Mouse (Mus musculus) hindbrain, embryonic 11.5 days (tissue): ENCODE results near the gene Clcn2. TPM values are rescaled to one million over a fixed set of nuclear protein-coding genes. Genes with fewer than 3 reads are reported as not detected.
A peak's percentile ranks its signal among the peaks of the same experiment; 100 is the strongest.

Source experiments
- ATAC-seq: fragments of 200-750 bp; cut with Nextera tagmentation; 2 replicates; pipeline ENCODE4 v1.8.0; 2017; ENCODE audit warnings: mild to moderate bottlenecking, moderate TSS enrichment, moderate library complexity; ENCODE audit not compliant: low FRiP score
- DNase-seq: peaks from one replicate; pipeline ENCODE4 v3.0.0-alpha.2; 2015; ENCODE audit warnings: low spot score
- H3K27ac ChIP-seq: fragments of 300-500 bp; sonication (generic); 2 replicates; pipeline ENCODE4 v1.5.1; 2014; ENCODE audit warnings: mild to moderate bottlenecking, low read depth, low read length
- H3K27me3 ChIP-seq: fragments of 300-500 bp; sonication (generic); 2 replicates; pipeline ENCODE4 v1.6.1; 2014; ENCODE audit warnings: mild to moderate bottlenecking, low read length, moderate library complexity, mixed read lengths; ENCODE audit not compliant: control insufficient read depth, insufficient read depth
- H3K36me3 ChIP-seq: fragments of 300-500 bp; sonication (generic); 2 replicates; pipeline ENCODE4 v1.6.1; 2014; ENCODE audit warnings: mild to moderate bottlenecking, low read length, moderate library complexity, mixed read lengths; ENCODE audit not compliant: control insufficient read depth, insufficient read depth
- H3K4me1 ChIP-seq: fragments of 300-500 bp; sonication (generic); replicated peaks from 2 replicates; pipeline ENCODE4 v1.6.1; 2014; ENCODE audit warnings: low read length, mixed read lengths; ENCODE audit not compliant: control insufficient read depth, insufficient read depth
- H3K4me2 ChIP-seq: fragments of 300-500 bp; sonication (generic); replicated peaks from 2 replicates; pipeline ENCODE4 v1.6.1; 2014; ENCODE audit warnings: mild to moderate bottlenecking, low read depth, low read length
- H3K4me3 ChIP-seq: fragments of 300-500 bp; sonication (generic); 2 replicates; pipeline ENCODE4 v1.5.1; 2014; ENCODE audit warnings: low read depth, low read length
- H3K9ac ChIP-seq: fragments of 300-500 bp; sonication (generic); 2 replicates; pipeline ENCODE4 v1.6.1; 2014; ENCODE audit warnings: low read depth, low read length
- H3K9me3 ChIP-seq: fragments of 300-500 bp; sonication (generic); 2 replicates; pipeline ENCODE4 v1.6.1; 2016; ENCODE audit warnings: low read length; ENCODE audit not compliant: control insufficient read depth
- WGBS: fragments of 180-500 bp; shearing (Covaris S2); extraction: QIAGEN DNeasy Blood & Tissue Kit; methylation state at CpG from one replicate; pipeline ENCODE4 v1.1.7; 2014; 5-methylcytosine and 5-hydroxymethylcytosine counted together
- polyA plus RNA-seq: library from polyadenylated mRNA; unstranded; fragments of >200 nt; fragmentation: Nextera tagmentation; extraction: Ambion mirVana; gene quantifications from 2 replicates; pipeline ENCODE4 v1.2.1, GENCODE M21; 2014

Gene Clcn2
- 20.7 and 22.0 TPM in 2 replicates for polyA plus RNA-seq

DNA sequence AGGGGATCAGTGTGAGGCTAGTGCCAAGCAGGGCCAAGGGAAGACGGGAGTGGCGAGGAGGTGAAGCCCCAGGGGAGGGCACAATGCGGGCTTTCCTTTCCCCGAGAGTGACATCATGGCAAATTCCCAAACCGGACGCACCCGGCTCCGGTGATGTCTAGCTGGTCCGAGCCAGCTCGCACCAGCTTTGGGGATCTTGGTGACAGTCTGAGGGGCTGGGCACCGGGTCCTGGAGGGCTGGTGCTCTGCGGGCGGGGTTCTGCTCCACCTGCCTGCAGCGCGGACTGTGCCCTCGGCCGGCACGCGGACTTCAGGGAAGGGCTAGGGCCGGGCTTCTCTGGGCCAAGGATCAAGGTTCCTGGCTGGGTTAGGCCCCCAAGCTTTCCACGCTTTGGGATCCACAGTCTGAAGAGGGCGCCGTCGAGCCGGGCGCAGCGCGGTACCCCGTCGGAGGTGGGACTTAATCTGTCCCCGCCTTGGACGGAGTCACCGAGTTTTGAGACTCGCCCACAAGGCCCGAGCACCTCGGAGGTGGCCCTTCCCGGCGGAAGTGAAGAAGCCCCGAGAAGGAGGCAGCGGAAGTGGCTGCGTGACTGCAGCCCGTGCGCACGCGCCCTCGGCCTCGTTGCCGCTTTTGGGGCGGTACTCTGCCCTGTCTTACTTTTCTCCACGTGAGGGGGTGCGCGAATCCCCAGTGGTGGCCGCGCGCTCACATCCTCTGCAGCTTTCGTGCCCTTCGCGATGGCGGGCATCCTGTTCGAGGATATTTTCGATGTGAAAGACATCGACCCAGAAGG, at the start of gene Clcn2, which contains the start of gene Polr2h:
Gene Clcn2, minus strand, starts transcription at position 566 of the 797 bp plus-strand sequence.
Gene Polr2h, plus strand, starts transcription at position 485 of the 797 bp plus-strand sequence.
- H3K27ac ChIP-seq, result peak within 1 kb of the TSS; percentile 84
- peak within 1 kb of the TSS; percentile 91 for H3K4me2 ChIP-seq
- DNase-seq, result peak; percentile 93
- H3K27me3 ChIP-seq, result no peaks in the 10 kb centered on the region
- H3K4me3 ChIP-seq, result peak within 1 kb of the TSS; percentile 62
- H3K4me1 ChIP-seq, result peaks cover 11% of the 10 kb centered on the region; the same call in 1 of the 2 replicates
- no peaks in the 10 kb centered on the region for H3K9me3 ChIP-seq
- peak; percentile 68 for ATAC-seq
- peak within 1 kb of the TSS; percentile 81 for H3K9ac ChIP-seq
- WGBS, result under 1% methylated on average over 59 of the region's 62 CpGs
- no peaks in the 10 kb centered on the region; the same call in 1 of the 2 replicates for H3K36me3 ChIP-seq

DNA sequence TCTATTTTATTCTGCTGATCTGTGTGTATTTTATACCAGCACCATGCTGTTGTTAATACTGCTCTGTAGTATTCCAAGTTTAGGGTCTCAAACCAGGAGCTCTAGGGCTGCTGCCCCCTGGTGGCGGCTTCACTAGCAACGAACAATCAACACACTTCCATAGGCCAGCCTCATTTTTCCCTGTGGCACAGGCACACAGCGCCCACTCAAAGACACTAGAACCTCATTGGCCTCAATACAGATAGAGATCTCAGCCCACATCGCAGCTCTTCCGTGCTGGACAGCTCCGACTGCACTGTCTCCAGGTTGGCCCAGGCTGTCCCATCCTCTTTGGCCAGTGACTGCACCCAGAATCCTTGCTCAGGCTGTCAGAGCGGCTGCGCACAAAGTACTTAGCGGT, 47.7 kb upstream of the Clcn2 start:
- Histone ChIP-seq H3K9ac (no peak overlapping the region), H3K4me2 (no peak overlapping the region), H3K4me3 (no peak overlapping the region), H3K36me3 (no peaks in the 10 kb centered on the region), H3K4me1 (no peaks in the 10 kb centered on the region), H3K9me3 (no peaks in the 10 kb centered on the region), H3K27me3 (no peaks in the 10 kb centered on the region), H3K27ac (no peak overlapping the region)
- ATAC-seq (0 out of 2 replicates have a peak, but pooled peaks have one; percentile 47), DNase-seq (peak; percentile 78)
- 44% methylated on average over 9 of the region's 9 CpGs for WGBS

DNA sequence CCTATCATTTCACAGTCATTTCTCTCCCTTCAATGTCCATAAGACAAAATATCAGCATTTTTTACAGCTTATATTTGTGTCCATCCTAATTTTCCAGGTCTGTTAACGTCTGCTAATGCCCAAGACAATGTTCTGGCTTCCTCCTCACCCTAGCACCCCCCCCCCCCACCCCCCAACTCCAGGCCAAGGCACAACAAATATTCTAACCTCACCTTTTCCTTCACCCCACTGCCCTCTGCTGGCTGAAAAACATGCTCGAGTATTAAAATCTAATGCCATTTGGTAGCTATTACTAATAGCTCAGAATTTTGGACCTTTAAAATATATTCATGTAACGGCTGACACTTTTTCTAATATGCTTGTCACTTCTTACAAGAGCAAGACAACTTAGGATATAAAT, 44.1 kb upstream of the Clcn2 start:
- H3K4me1 ChIP-seq, result no peaks in the 10 kb centered on the region
- no peak overlapping the region for H3K4me2 ChIP-seq
- H3K36me3 ChIP-seq, result no peaks in the 10 kb centered on the region
- no peak overlapping the region for H3K9ac ChIP-seq
- ATAC-seq (no peak), DNase-seq (peak; percentile 60)
- H3K27ac ChIP-seq, result no peak overlapping the region
- H3K4me3 ChIP-seq, result no peak overlapping the region
- H3K9me3 ChIP-seq, result no peaks in the 10 kb centered on the region
- WGBS, result 16% methylated on average over 3 of the region's 3 CpGs
- H3K27me3 ChIP-seq, result no peaks in the 10 kb centered on the region

DNA sequence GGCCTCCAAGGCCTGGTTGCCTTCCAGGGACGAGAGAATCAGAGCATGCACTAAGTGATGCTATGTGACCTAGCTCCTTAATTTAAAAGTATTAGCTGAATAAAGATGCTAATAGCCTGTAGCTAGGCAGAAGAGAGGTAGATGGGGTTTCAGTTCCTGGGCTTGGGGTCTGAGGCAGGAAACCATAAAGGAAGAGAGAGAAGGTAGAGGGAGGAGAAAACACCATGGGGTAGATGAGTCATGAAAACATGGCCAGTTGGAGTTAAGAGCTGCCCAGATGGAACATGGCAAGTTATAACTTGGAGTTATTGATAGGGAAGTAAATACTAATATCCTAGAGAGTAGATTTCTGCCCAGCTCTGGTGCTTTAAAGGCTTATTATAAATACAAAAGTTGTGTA, 39.8 kb upstream of the Clcn2 start:
- no peaks in the 10 kb centered on the region for H3K4me1 ChIP-seq
- no peak overlapping the region for H3K9ac ChIP-seq
- ATAC-seq (no peak), DNase-seq (no peak)
- H3K4me3 ChIP-seq, result no peak overlapping the region
- no peaks in the 10 kb centered on the region for H3K9me3 ChIP-seq
- no peak overlapping the region for H3K27ac ChIP-seq
- no peaks in the 10 kb centered on the region for H3K27me3 ChIP-seq
- H3K36me3 ChIP-seq, result no peaks in the 10 kb centered on the region
- H3K4me2 ChIP-seq, result no peak overlapping the region
- 76% methylated on average over 1 of the region's 1 CpGs for WGBS

DNA sequence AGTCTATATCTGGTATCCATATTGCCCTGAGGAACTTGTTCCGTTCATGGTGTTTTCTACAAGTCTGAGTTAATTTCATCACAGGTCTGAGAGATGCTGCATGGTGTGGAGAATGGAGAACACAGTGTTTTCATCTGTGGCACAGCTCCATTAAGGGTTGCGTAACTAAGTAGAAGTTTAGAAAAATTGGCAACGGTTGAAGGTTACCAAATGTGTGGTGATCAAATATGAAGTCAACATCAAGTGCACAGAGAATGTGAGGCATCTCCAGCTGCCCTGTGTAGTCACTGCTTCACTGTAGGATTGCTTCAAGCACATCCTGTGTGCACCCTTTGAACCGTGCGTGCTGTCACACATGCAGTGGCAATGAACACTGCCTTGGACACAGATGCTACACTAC, 38.5 kb upstream of the Clcn2 start:
- Histone ChIP-seq H3K9ac (no peak overlapping the region), H3K9me3 (no peaks in the 10 kb centered on the region), H3K27ac (no peak overlapping the region), H3K36me3 (no peaks in the 10 kb centered on the region), H3K27me3 (no peaks in the 10 kb centered on the region), H3K4me3 (no peak overlapping the region), H3K4me2 (no peak overlapping the region), H3K4me1 (no peaks in the 10 kb centered on the region)
- no peak for DNase-seq
- no peak for ATAC-seq
- 91% methylated on average over 5 of the region's 5 CpGs for WGBS

DNA sequence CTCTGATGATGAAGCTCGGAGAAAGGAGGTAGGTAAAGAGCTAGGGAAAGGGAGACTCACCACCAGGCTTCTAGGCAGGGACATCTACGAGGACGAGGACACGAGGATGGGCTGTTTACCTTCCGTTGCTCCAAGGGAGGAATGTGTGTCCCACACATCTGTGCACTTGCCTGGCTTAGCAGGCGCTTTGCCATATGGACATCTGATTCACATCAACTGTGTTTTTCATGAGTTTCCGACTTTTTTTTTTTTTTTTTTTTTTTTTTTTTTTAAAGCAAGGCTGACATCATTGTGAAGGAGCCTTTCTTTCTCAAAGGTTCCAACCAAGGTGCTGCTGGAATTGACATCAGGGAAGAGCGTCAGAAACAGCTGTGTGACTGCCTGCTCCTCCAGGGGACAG, 33.0 kb upstream of the Clcn2 start:
- H3K4me2 ChIP-seq, result no peak overlapping the region
- no peaks in the 10 kb centered on the region for H3K4me1 ChIP-seq
- no peak overlapping the region for H3K4me3 ChIP-seq
- 67% methylated on average over 8 of the region's 8 CpGs for WGBS
- H3K9ac ChIP-seq, result no peak overlapping the region
- no peaks in the 10 kb centered on the region for H3K27me3 ChIP-seq
- no peak overlapping the region for H3K27ac ChIP-seq
- no peak for ATAC-seq
- no peak for DNase-seq
- no peaks in the 10 kb centered on the region for H3K36me3 ChIP-seq
- no peaks in the 10 kb centered on the region for H3K9me3 ChIP-seq

DNA sequence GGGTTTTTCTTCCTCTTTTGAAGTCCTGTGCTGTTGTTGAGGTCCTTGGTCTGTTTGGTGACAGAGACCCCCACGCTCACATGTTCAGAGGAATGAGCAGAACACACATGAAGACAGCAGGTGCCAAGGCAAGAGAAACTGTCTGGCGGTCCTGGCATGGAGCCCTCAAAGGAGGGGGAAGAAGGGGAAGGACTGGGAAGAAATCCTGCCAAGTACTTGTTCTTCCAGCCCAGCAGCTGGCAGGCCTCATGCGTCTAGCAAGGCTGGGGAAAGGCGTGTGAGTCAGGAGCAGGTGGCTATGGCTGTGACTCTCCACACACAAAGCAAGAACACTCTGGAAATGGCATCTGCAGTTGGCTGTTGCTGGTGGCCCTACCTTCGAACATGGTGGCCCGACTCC, 29.1 kb upstream of the Clcn2 start:
- no peak overlapping the region for H3K9ac ChIP-seq
- 80% methylated on average over 6 of the region's 6 CpGs for WGBS
- H3K36me3 ChIP-seq, result no peaks in the 10 kb centered on the region
- DNase-seq (no peak), ATAC-seq (no peak)
- no peak overlapping the region for H3K27ac ChIP-seq
- no peaks in the 10 kb centered on the region for H3K4me1 ChIP-seq
- H3K4me2 ChIP-seq, result no peak overlapping the region
- H3K9me3 ChIP-seq, result no peaks in the 10 kb centered on the region
- no peaks in the 10 kb centered on the region for H3K27me3 ChIP-seq
- H3K4me3 ChIP-seq, result no peak overlapping the region

DNA sequence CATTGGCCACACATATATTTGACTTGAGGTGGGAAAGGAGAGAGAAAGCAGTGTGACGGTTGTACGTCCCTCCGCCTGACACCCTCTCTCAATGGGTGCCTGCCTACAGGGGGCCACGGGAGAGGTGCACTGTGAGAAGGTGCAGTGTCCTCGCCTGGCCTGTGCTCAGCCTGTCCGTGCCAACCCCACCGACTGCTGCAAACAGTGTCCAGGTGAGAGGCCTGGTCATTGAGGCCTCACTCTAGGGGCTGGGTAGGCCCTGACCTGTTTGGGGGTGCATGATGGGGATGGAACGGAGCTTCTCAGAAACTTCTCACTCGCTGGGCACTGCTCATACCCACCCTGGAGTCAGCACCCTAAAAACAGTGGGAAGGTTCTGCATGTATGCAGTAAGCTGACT, 22.3 kb upstream of the Clcn2 start:
- Histone ChIP-seq H3K27ac (no peak overlapping the region), H3K9me3 (no peaks in the 10 kb centered on the region), H3K27me3 (peaks cover 7% of the 10 kb centered on the region), H3K4me1 (no peaks in the 10 kb centered on the region), H3K4me2 (no peak overlapping the region), H3K4me3 (no peak overlapping the region), H3K36me3 (0 out of 2 replicates have a peak, but pooled peaks cover 2% of the 10 kb centered on the region), H3K9ac (no peak overlapping the region)
- 90% methylated on average over 9 of the region's 9 CpGs for WGBS
- DNase-seq, result no peak
- ATAC-seq, result no peak

DNA sequence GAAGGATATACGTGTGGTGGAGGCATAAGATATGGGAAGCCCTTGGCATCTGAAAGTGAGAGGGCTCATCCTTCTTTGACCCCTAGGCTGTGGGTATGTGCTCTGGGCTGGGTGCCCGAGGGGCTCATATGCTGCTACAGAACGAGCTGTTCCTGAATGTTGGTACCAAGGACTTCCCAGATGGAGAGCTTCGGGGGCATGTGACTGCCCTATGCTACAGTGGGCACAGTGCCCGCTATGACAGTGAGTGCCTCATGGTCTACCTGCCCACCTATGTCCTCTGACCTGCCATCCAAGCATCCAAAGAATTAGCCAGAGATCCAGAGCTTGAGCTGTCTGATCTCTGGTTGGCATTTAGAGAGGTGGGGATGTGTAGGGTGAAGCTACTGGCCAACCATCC, 19.3 kb upstream of the Clcn2 start:
- no peak overlapping the region for H3K4me3 ChIP-seq
- ATAC-seq (no peak), DNase-seq (no peak)
- H3K27me3 ChIP-seq, result peaks cover 17% of the 10 kb centered on the region
- peaks cover 6% of the 10 kb centered on the region for H3K4me1 ChIP-seq
- 0 out of 2 replicates have a peak, but pooled peaks cover 2% of the 10 kb centered on the region for H3K36me3 ChIP-seq
- WGBS, result 90% methylated on average over 5 of the region's 5 CpGs
- no peak overlapping the region for H3K9ac ChIP-seq
- H3K4me2 ChIP-seq, result no peak overlapping the region
- H3K9me3 ChIP-seq, result no peaks in the 10 kb centered on the region
- H3K27ac ChIP-seq, result no peak overlapping the region
